Mouse (Mus musculus) stomach, embryonic 14.5 days (tissue): ENCODE data around the gene Atxn10. TPM values are rescaled to one million over a fixed set of nuclear protein-coding genes. Genes with fewer than 3 reads are reported as not detected.

Experiments used
- ATAC-seq: fragments of 200-750 bp; cut with Nextera tagmentation; 2 replicates; pipeline ENCODE4 v1.8.0; 2017; ENCODE audit warnings: low read depth, moderate TSS enrichment; ENCODE audit not compliant: insufficient number of reproducible peaks, insufficient read depth, low FRiP score
- H3K27ac ChIP-seq: fragments of 300-500 bp; sonication (generic); 2 replicates; pipeline ENCODE4 v1.5.1; 2014; ENCODE audit warnings: mild to moderate bottlenecking, low read length, moderate library complexity, mixed read lengths
- H3K27me3 ChIP-seq: fragments of 300-500 bp; sonication (generic); 2 replicates; pipeline ENCODE4 v1.6.1; 2014; ENCODE audit warnings: low read length, control low read depth, mixed read lengths; ENCODE audit not compliant: control insufficient read depth, insufficient read depth
- H3K36me3 ChIP-seq: fragments of 300-500 bp; sonication (generic); 2 replicates; pipeline ENCODE4 v1.6.1; 2014; ENCODE audit warnings: mild to moderate bottlenecking, control low read depth, low read length, moderate library complexity, mixed read lengths; ENCODE audit not compliant: control insufficient read depth, insufficient read depth
- H3K4me1 ChIP-seq: fragments of 300-500 bp; sonication (generic); 2 replicates; pipeline ENCODE4 v1.6.1; 2014; ENCODE audit warnings: low read length, control low read depth, mixed read lengths; ENCODE audit not compliant: control insufficient read depth, insufficient read depth
- H3K4me2 ChIP-seq: fragments of 300-500 bp; sonication (generic); replicated peaks from 2 replicates; pipeline ENCODE4 v1.6.1; 2014; ENCODE audit warnings: low read depth, low read length, control low read depth
- H3K4me3 ChIP-seq: fragments of 300-500 bp; sonication (generic); 2 replicates; pipeline ENCODE4 v1.5.1; 2014; ENCODE audit warnings: low read depth, low read length, control low read depth
- H3K9ac ChIP-seq: fragments of 300-500 bp; sonication (generic); replicated peaks from 2 replicates; pipeline ENCODE4 v1.6.1; 2014; ENCODE audit warnings: low read depth, mild to moderate bottlenecking, control low read depth, low read length, moderate library complexity, mixed read lengths
- H3K9me3 ChIP-seq: fragments of 300-500 bp; sonication (generic); 2 replicates; pipeline ENCODE4 v1.6.1; 2016; ENCODE audit warnings: low read depth, low read length, control low read depth; ENCODE audit not compliant: control insufficient read depth
- WGBS: fragments of 180-500 bp; shearing (Covaris S2); extraction: QIAGEN DNeasy Blood & Tissue Kit; methylation state at CpG from one replicate; pipeline ENCODE4 v1.1.7; 2014; 5-methylcytosine and 5-hydroxymethylcytosine counted together
- polyA plus RNA-seq: library from polyadenylated mRNA; unstranded; fragments of >200 nt; fragmentation: Nextera tagmentation; extraction: Ambion mirVana; gene quantifications from 2 replicates; pipeline ENCODE4 v1.2.1, GENCODE M21; 2014

Gene Atxn10
- polyA plus RNA-seq, 1 experiment from 2014 or later = 258 TPM

- no peak overlapping the region for H3K9ac ChIP-seq
- H3K4me1 ChIP-seq = no peaks in the 10 kb centered on the region
- peaks cover 29% of the 10 kb centered on the region for H3K36me3 ChIP-seq
- ATAC-seq = no peak
- H3K4me3 ChIP-seq = no peak overlapping the region
- no peaks in the 10 kb centered on the region for H3K9me3 ChIP-seq
- WGBS = 74% methylated on average over 4 of the region's 4 CpGs
- no peaks in the 10 kb centered on the region for H3K27me3 ChIP-seq
- H3K27ac ChIP-seq = no peak overlapping the region
- no peak overlapping the region for H3K4me2 ChIP-seq
These were observed 125.5 kb downstream of the Atxn10 start for GRCm38 (mm10) chr15:85461541-85461940.

- Histone ChIP-seq H3K9me3 (no peaks in the 10 kb centered on the region), H3K27me3 (no peaks in the 10 kb centered on the region), H3K4me2 (no peak overlapping the region), H3K27ac (no peak overlapping the region), H3K36me3 (peaks cover 32% of the 10 kb centered on the region), H3K9ac (no peak overlapping the region), H3K4me1 (no peaks in the 10 kb centered on the region), H3K4me3 (no peak overlapping the region)
- no peak for ATAC-seq
- WGBS = 92% methylated on average over 4 of the region's 4 CpGs
These were observed 126.1 kb downstream of the Atxn10 start for GRCm38 (mm10) chr15:85462138-85462537.

GRCm38 (mm10) chr15:85463027-85463790, 127.2 kb downstream of the Atxn10 start:
- H3K4me3 ChIP-seq = no peak overlapping the region
- ATAC-seq = no peak
- H3K4me1 ChIP-seq = no peaks in the 10 kb centered on the region
- no peaks in the 10 kb centered on the region for H3K9me3 ChIP-seq
- H3K27me3 ChIP-seq = no peaks in the 10 kb centered on the region
- WGBS = 79% methylated on average over 13 of the region's 13 CpGs
- H3K4me2 ChIP-seq = no peak overlapping the region
- no peak overlapping the region for H3K27ac ChIP-seq
- peaks cover 37% of the 10 kb centered on the region for H3K36me3 ChIP-seq
- H3K9ac ChIP-seq = no peak overlapping the region

- ATAC-seq = no peak
- no peak overlapping the region for H3K4me3 ChIP-seq
- H3K36me3 ChIP-seq = peaks cover 43% of the 10 kb centered on the region
- WGBS = 36% methylated on average over 5 of the region's 5 CpGs
- H3K9me3 ChIP-seq = no peaks in the 10 kb centered on the region
- no peaks in the 10 kb centered on the region for H3K27me3 ChIP-seq
- no peak overlapping the region for H3K9ac ChIP-seq
- H3K4me1 ChIP-seq = no peaks in the 10 kb centered on the region
- no peak overlapping the region for H3K27ac ChIP-seq
- H3K4me2 ChIP-seq = no peak overlapping the region
These were observed 128.1 kb downstream of the Atxn10 start for GRCm38 (mm10) chr15:85464190-85464589.

- no peak for ATAC-seq
- WGBS = 59% methylated on average over 10 of the region's 10 CpGs
- no peaks in the 10 kb centered on the region for H3K9me3 ChIP-seq
- peaks cover 45% of the 10 kb centered on the region for H3K36me3 ChIP-seq
- no peaks in the 10 kb centered on the region for H3K4me1 ChIP-seq
- no peak overlapping the region for H3K4me3 ChIP-seq
- no peak overlapping the region for H3K27ac ChIP-seq
- no peak overlapping the region for H3K9ac ChIP-seq
- H3K27me3 ChIP-seq = no peaks in the 10 kb centered on the region
- H3K4me2 ChIP-seq = no peak overlapping the region
These were observed 128.9 kb downstream of the Atxn10 start for GRCm38 (mm10) chr15:85464823-85465565.

- no peak for ATAC-seq
- no peak overlapping the region for H3K27ac ChIP-seq
- no peaks in the 10 kb centered on the region for H3K27me3 ChIP-seq
- no peaks in the 10 kb centered on the region for H3K9me3 ChIP-seq
- no peak overlapping the region for H3K4me2 ChIP-seq
- H3K36me3 ChIP-seq = peaks cover 47% of the 10 kb centered on the region
- WGBS = 87% methylated on average over 5 of the region's 5 CpGs
- H3K9ac ChIP-seq = no peak overlapping the region
- no peaks in the 10 kb centered on the region for H3K4me1 ChIP-seq
- no peak overlapping the region for H3K4me3 ChIP-seq
These were observed 130.5 kb downstream of the Atxn10 start for GRCm38 (mm10) chr15:85466456-85467067.

GRCm38 (mm10) chr15:85469401-85469800, 133.4 kb downstream of the Atxn10 start:
- Histone ChIP-seq H3K4me1 (no peaks in the 10 kb centered on the region), H3K9ac (no peak overlapping the region), H3K4me2 (no peak overlapping the region), H3K27me3 (no peaks in the 10 kb centered on the region), H3K36me3 (peaks cover 30% of the 10 kb centered on the region), H3K9me3 (no peaks in the 10 kb centered on the region), H3K27ac (no peak overlapping the region), H3K4me3 (no peak overlapping the region)
- no peak for ATAC-seq
- 68% methylated on average over 6 of the region's 6 CpGs for WGBS

- Histone ChIP-seq H3K4me1 (no peaks in the 10 kb centered on the region), H3K9ac (no peak overlapping the region), H3K27ac (no peak overlapping the region), H3K4me3 (no peak overlapping the region), H3K4me2 (no peak overlapping the region), H3K36me3 (0 out of 2 replicates have a peak, but pooled peaks cover 4% of the 10 kb centered on the region), H3K27me3 (no peaks in the 10 kb centered on the region), H3K9me3 (no peaks in the 10 kb centered on the region)
- whole genome bisulfite sequencing = 72% methylated on average over 3 of the region's 3 CpGs
- no peak for ATAC-seq
These were observed 138.7 kb downstream of the Atxn10 start for GRCm38 (mm10) chr15:85474697-85475096.
